Mouse (Mus musculus): ENCODE data around the gene Arhgef15. TPM values are rescaled to one million over a fixed set of nuclear protein-coding genes. Genes with fewer than 3 reads are reported as not detected.

Arhgef15 gene
- polyA plus RNA-seq, 1 experiment: not detected

DNA sequence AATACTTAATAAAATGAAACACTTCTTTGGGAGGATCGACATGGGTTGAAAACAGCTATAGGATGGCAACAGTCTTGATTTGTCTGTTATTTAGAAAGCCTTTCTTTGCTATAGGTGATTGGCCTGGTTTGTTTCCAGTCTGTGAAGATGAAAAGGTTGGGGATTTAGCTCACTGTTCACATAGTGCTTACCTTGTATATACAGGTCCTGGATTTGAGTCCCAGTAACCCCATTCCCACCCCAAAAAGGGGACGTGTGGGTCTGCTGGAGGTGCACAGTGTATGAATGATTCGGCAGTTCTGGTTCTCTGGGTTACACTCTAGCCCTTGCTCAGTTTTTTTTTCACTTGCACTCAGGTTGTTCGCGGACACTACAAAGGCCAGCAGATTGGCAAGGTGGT, 54.5 kb downstream of the Arhgef15 start:
- no peak overlapping the region for H3K4me3 ChIP-seq (ENCODE audit: insufficient read depth, low read depth, low read length)
- no peak for TF ChIP-seq POLR2A (IDR thresholded peaks at IDR 0.05; ENCODE audit: insufficient read depth, low read depth, low read length)
- no peak for TF ChIP-seq CTCF (IDR thresholded peaks at IDR 0.05; ENCODE audit: insufficient read depth, low read depth, low read length)
- H3K27ac ChIP-seq (ENCODE audit: insufficient read depth, low read depth, low read length): no peak overlapping the region
- WGBS: 80% methylated on average over 5 of the region's 5 CpGs
- peaks cover 5% of the 10 kb centered on the region for H3K4me1 ChIP-seq (ENCODE audit: control insufficient read depth, insufficient read depth, low read length)

DNA sequence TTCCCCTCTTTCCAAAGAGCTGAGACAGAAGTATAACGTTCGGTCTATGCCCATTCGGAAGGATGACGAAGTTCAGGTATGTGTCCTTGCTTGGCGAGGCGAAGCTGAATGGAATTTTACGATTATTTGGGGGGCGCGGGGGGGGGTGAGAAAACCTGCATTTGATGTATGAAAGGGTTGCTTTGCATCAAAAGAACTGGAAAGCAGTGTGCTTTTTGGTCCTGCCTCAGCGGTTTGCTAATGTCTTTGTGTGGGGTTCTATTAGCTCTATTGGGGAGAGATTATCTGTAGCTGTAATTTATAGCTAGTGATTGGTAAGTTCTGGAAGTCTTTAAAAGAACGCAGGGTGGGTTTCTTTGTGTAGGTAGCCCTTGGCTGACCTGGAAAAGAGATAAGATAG, 54.9 kb downstream of the Arhgef15 start:
- peaks cover 5% of the 10 kb centered on the region for H3K4me1 ChIP-seq (ENCODE audit: control insufficient read depth, insufficient read depth, low read length)
- H3K4me3 ChIP-seq (ENCODE audit: insufficient read depth, low read depth, low read length): peak overlapping the region; percentile 93
- 5% methylated on average over 11 of the region's 11 CpGs for WGBS
- no peak overlapping the region for H3K27ac ChIP-seq (ENCODE audit: insufficient read depth, low read depth, low read length)
- no peak for TF ChIP-seq CTCF (IDR thresholded peaks at IDR 0.05; ENCODE audit: insufficient read depth, low read depth, low read length)
- no peak for TF ChIP-seq POLR2A (IDR thresholded peaks at IDR 0.05; ENCODE audit: insufficient read depth, low read depth, low read length)

DNA sequence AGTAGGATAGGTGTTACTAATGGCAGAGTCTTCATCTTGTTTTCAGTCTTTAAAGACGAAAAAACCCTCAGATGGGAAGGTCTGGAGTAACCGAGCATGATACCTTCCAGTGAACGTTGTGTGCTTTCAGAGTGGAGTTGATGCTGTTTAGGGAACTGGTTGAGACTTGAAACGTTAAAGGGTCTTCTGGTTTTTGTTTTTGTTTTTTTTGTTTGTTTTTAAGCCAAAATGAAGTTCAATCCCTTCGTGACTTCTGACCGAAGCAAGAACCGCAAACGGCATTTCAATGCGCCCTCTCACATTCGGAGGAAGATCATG, 55.3 kb downstream of the Arhgef15 start:
- under 1% methylated on average over 10 of the region's 10 CpGs for WGBS
- TF ChIP-seq POLR2A (IDR thresholded peaks at IDR 0.05; ENCODE audit: insufficient read depth, low read depth, low read length) (no peak), CTCF (IDR thresholded peaks at IDR 0.05; ENCODE audit: insufficient read depth, low read depth, low read length) (no peak)
- Histone ChIP-seq H3K4me1 (ENCODE audit: control insufficient read depth, insufficient read depth, low read length) (peaks cover 5% of the 10 kb centered on the region), H3K27ac (ENCODE audit: insufficient read depth, low read depth, low read length) (0 out of 2 replicates have a peak overlapping the region, but pooled peaks have one; percentile 43), H3K4me3 (ENCODE audit: insufficient read depth, low read depth, low read length) (peak overlapping the region; percentile 93)

GRCm38 (mm10) chr11:68901351-68902046, 55.8 kb downstream of the Arhgef15 start, which contains the start of gene Rpl26:
Gene Rpl26 (plus strand): TSS chr11:68901583.
- peaks cover 5% of the 10 kb centered on the region for H3K4me1 ChIP-seq (ENCODE audit: control insufficient read depth, insufficient read depth, low read length)
- TF ChIP-seq CTCF (IDR thresholded peaks at IDR 0.05; ENCODE audit: insufficient read depth, low read depth, low read length) (peak; percentile 75), POLR2A (IDR thresholded peaks at IDR 0.05; ENCODE audit: insufficient read depth, low read depth, low read length) (peak; percentile 78)
- WGBS: under 1% methylated on average over 52 of the region's 52 CpGs
- peak within 1 kb of the TSS; percentile 43 for H3K27ac ChIP-seq (ENCODE audit: insufficient read depth, low read depth, low read length)
- peak within 1 kb of the TSS; percentile 93 for H3K4me3 ChIP-seq (ENCODE audit: insufficient read depth, low read depth, low read length)

DNA sequence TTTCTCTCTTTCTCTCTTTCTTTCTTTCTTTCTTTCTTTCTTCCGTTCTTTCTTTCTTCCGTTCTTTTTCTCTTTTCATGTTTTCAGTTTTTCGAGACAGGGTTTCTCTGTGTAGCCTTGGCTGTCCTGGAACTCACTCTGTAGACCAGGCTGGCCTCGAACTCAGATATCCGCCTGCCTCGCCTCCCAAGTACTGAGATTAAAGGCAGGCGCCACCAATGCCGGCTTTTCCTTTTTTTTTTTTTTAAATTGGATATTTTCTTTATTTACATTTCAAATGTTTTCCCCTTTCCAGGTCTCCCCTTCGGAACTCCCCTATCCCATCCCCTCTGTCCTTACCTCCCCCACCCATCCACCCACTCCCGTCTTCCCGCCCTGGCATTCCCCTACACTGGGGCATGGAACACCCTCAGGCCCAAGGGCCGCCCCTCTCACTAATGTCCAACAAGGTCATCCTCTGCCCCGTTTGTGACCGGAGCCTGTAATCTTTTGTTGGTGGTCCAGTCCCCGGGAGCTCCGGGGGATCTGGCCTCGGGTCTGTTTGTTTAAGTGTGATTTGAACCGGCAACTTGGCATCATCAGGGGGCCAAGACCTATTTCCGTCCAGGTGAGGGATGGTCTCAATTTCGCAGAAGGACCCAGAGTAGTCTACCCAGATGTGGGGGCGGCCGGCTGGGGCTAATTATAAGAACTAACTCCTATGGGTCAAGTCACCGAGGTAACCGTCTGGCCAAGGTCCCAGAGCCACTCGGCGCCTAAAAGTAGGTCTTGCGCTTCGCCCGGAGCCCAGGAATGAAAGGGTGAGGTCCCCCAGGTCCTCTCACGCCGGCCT, 56.5 kb downstream of the Arhgef15 start:
- peak overlapping the region; percentile 40 for H3K4me3 ChIP-seq (ENCODE audit: insufficient read depth, low read depth, low read length)
- H3K27ac ChIP-seq (ENCODE audit: insufficient read depth, low read depth, low read length): no peak overlapping the region
- TF ChIP-seq POLR2A (IDR thresholded peaks at IDR 0.05; ENCODE audit: insufficient read depth, low read depth, low read length) (no peak), CTCF (IDR thresholded peaks at IDR 0.05; ENCODE audit: insufficient read depth, low read depth, low read length) (no peak)
- WGBS: 24% methylated on average over 31 of the region's 31 CpGs
- peaks cover 5% of the 10 kb centered on the region for H3K4me1 ChIP-seq (ENCODE audit: control insufficient read depth, insufficient read depth, low read length)

- Histone ChIP-seq H3K4me3 (ENCODE audit: insufficient read depth, low read depth, low read length) (no peak overlapping the region), H3K4me1 (ENCODE audit: control insufficient read depth, insufficient read depth, low read length) (peaks cover 5% of the 10 kb centered on the region), H3K27ac (ENCODE audit: insufficient read depth, low read depth, low read length) (no peak overlapping the region)
- TF ChIP-seq CTCF (IDR thresholded peaks at IDR 0.05; ENCODE audit: insufficient read depth, low read depth, low read length): no peak
- no peak for TF ChIP-seq POLR2A (IDR thresholded peaks at IDR 0.05; ENCODE audit: insufficient read depth, low read depth, low read length)
- WGBS: 88% methylated on average over 8 of the region's 8 CpGs
Measured at GRCm38 (mm10) chr11:68899815-68900214, 57.5 kb downstream of the Arhgef15 start.

- no peak overlapping the region for H3K27ac ChIP-seq (ENCODE audit: insufficient read depth, low read depth, low read length)
- H3K4me3 ChIP-seq (ENCODE audit: insufficient read depth, low read depth, low read length): no peak overlapping the region
- WGBS: 89% methylated on average over 6 of the region's 6 CpGs
- peaks cover 5% of the 10 kb centered on the region for H3K4me1 ChIP-seq (ENCODE audit: control insufficient read depth, insufficient read depth, low read length)
- TF ChIP-seq POLR2A (IDR thresholded peaks at IDR 0.05; ENCODE audit: insufficient read depth, low read depth, low read length): no peak
- TF ChIP-seq CTCF (IDR thresholded peaks at IDR 0.05; ENCODE audit: insufficient read depth, low read depth, low read length): no peak
Measured at GRCm38 (mm10) chr11:68898790-68899189, 58.5 kb downstream of the Arhgef15 start.

- no peak overlapping the region for H3K4me3 ChIP-seq (ENCODE audit: insufficient read depth, low read depth, low read length)
- no peak overlapping the region for H3K27ac ChIP-seq (ENCODE audit: insufficient read depth, low read depth, low read length)
- TF ChIP-seq POLR2A (IDR thresholded peaks at IDR 0.05; ENCODE audit: insufficient read depth, low read depth, low read length) (no peak), CTCF (IDR thresholded peaks at IDR 0.05; ENCODE audit: insufficient read depth, low read depth, low read length) (no peak)
- H3K4me1 ChIP-seq (ENCODE audit: control insufficient read depth, insufficient read depth, low read length): peaks cover 5% of the 10 kb centered on the region
- 77% methylated on average over 6 of the region's 6 CpGs for WGBS
Measured at GRCm38 (mm10) chr11:68897838-68898237, 59.4 kb downstream of the Arhgef15 start.

DNA sequence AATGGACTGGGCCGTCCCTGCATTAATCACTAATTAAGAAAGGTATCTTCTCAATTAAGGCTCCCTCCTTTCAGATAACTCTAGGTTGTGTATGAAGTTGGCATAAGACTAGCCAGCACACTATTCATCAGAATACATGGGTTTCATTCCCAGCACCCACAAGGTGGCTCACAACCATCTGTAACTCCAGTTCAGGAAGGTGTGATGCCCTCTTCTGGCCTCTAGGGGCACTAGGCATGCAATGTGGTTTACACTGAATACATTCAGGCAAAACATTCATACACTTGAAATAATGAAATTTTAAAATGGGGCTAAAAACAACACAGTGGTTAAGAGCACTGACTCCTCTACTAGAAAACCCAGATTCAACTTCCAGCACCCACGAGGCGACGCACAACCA, 60.2 kb downstream of the Arhgef15 start:
- Histone ChIP-seq H3K4me3 (ENCODE audit: insufficient read depth, low read depth, low read length) (no peak overlapping the region), H3K4me1 (ENCODE audit: control insufficient read depth, insufficient read depth, low read length) (peaks cover 5% of the 10 kb centered on the region), H3K27ac (ENCODE audit: insufficient read depth, low read depth, low read length) (no peak overlapping the region)
- WGBS: 44% methylated on average over 4 of the region's 4 CpGs
- no peak for TF ChIP-seq CTCF (IDR thresholded peaks at IDR 0.05; ENCODE audit: insufficient read depth, low read depth, low read length)
- TF ChIP-seq POLR2A (IDR thresholded peaks at IDR 0.05; ENCODE audit: insufficient read depth, low read depth, low read length): no peak

Measured in olfactory bulb, adult 2 months (tissue).